Mouse (Mus musculus): ENCODE data around the gene Pbx4. TPM values are rescaled to one million over a fixed set of nuclear protein-coding genes. Genes with fewer than 3 reads are reported as not detected.

Pbx4 gene
- polyA plus RNA-seq, 1 experiment from 2014 or later = 2.7 TPM

DNA sequence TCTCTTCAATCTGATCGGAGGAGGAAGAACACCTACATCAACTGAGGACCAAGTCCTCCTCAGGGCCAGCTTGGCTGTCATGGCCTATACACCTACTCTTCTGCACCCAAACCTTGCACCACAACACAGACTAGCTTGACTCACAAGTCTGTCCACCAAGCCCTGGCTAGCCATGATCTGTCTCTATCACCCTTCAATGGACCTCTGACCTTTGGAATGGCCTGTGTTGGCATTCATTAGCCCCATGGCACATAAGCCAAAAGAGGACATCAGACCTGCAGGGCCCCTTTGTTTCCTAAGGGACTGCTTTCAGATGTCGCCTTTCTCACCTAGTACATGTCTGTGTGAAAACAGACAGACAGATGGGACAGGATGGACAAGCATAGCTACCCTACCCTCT, 88.8 kb downstream of the Pbx4 start:
- no peaks in the 10 kb centered on the region for H3K9me3 ChIP-seq (ENCODE audit: low read length)
- H3K36me3 ChIP-seq (replicated peaks; ENCODE audit: insufficient read depth, low read length) = peaks cover 19% of the 10 kb centered on the region
- H3K4me3 ChIP-seq (ENCODE audit: low read depth, low read length) = no peak overlapping the region
- ATAC-seq (peak; percentile 52), DNase-seq (no peak)
- no peaks in the 10 kb centered on the region for H3K27me3 ChIP-seq (ENCODE audit: insufficient read depth, low read length)
- H3K4me1 ChIP-seq (ENCODE audit: insufficient read depth) = peaks cover 50% of the 10 kb centered on the region
- peak overlapping the region; percentile 88 for H3K27ac ChIP-seq (ENCODE audit: low read depth)
- TF ChIP-seq CTCF (IDR thresholded peaks at IDR 0.05; ENCODE audit: low read depth) (no peak), EP300 (IDR thresholded peaks at IDR 0.05; ENCODE audit: low read depth) (no peak)
- H3K4me2 ChIP-seq (ENCODE audit: low read depth, low read length) = peak overlapping the region; percentile 64
- WGBS (ENCODE audit: insufficient replicate concordance) = 88% methylated on average over 2 of the region's 2 CpGs
- H3K9ac ChIP-seq (replicated peaks) = 0 out of 2 replicates have a peak overlapping the region, but pooled peaks have one; percentile 22

Other genes with a start within 250 kb of the Pbx4 start
- 4.5 and 4.6 TPM in 2 replicates for gene Zfp868, start 206.9 kb upstream of the Pbx4 start, polyA plus RNA-seq (2015; fragmentation: Nextera tagmentation; extraction: Ambion mirVana)
- 0.28 and 0.32 TPM in 2 replicates for gene Zfp964, start 178.0 kb upstream of the Pbx4 start, polyA plus RNA-seq (2015; fragmentation: Nextera tagmentation; extraction: Ambion mirVana)
- 6.8 and 7.9 TPM in 2 replicates for gene Zfp869, start 121.8 kb upstream of the Pbx4 start, polyA plus RNA-seq (2015; fragmentation: Nextera tagmentation; extraction: Ambion mirVana)
- 2.1 and 2.3 TPM in 2 replicates for gene Zfp963, start 82.5 kb upstream of the Pbx4 start, polyA plus RNA-seq (2015; fragmentation: Nextera tagmentation; extraction: Ambion mirVana)
- 0.18 and 0.86 TPM in 2 replicates for gene Gm20422, start 57.6 kb upstream of the Pbx4 start, polyA plus RNA-seq (2015; fragmentation: Nextera tagmentation; extraction: Ambion mirVana)
- 12.9 and 13.8 TPM in 2 replicates for gene Atp13a1, start 41.3 kb upstream of the Pbx4 start, polyA plus RNA-seq (2015; fragmentation: Nextera tagmentation; extraction: Ambion mirVana)
- 3.6 and 4.6 TPM in 2 replicates for gene Zfp866, start 41.3 kb upstream of the Pbx4 start, polyA plus RNA-seq (2015; fragmentation: Nextera tagmentation; extraction: Ambion mirVana)
- 6.2 and 7.4 TPM in 2 replicates for gene Gmip, start 23.8 kb upstream of the Pbx4 start, polyA plus RNA-seq (2015; fragmentation: Nextera tagmentation; extraction: Ambion mirVana)
- gene Lpar2, start 10.1 kb upstream of the Pbx4 start, polyA plus RNA-seq (2015; fragmentation: Nextera tagmentation; extraction: Ambion mirVana) = 0.04 and 0.05 TPM in 2 replicates
- 0.02 TPM in 1 of 2 replicates, not detected in the other for gene Cilp2, start 55.2 kb downstream of the Pbx4 start, polyA plus RNA-seq (2015; fragmentation: Nextera tagmentation; extraction: Ambion mirVana)
- gene Tssk6, start 69.7 kb downstream of the Pbx4 start, polyA plus RNA-seq (2015; fragmentation: Nextera tagmentation; extraction: Ambion mirVana) = 1.3 and 1.7 TPM in 2 replicates
- 152 TPM in 2 replicates for gene Ndufa13, start 70.1 kb downstream of the Pbx4 start, polyA plus RNA-seq (2015; fragmentation: Nextera tagmentation; extraction: Ambion mirVana)
- 0.72 and 0.89 TPM in 2 replicates for gene Yjefn3, start 70.2 kb downstream of the Pbx4 start, polyA plus RNA-seq (2015; fragmentation: Nextera tagmentation; extraction: Ambion mirVana)
- 19.5 and 20.7 TPM in 2 replicates for gene Gatad2a, start 163.9 kb downstream of the Pbx4 start, polyA plus RNA-seq (2015; fragmentation: Nextera tagmentation; extraction: Ambion mirVana)
- gene Mau2, start 210.2 kb downstream of the Pbx4 start, polyA plus RNA-seq (2015; fragmentation: Nextera tagmentation; extraction: Ambion mirVana) = 11.1 and 12.2 TPM in 2 replicates
- 11.7 and 11.8 TPM in 2 replicates for gene Sugp1, start 210.3 kb downstream of the Pbx4 start, polyA plus RNA-seq (2015; fragmentation: Nextera tagmentation; extraction: Ambion mirVana)
- 32.5 and 38.7 TPM in 2 replicates for gene Tm6sf2, start 240.4 kb downstream of the Pbx4 start, polyA plus RNA-seq (2015; fragmentation: Nextera tagmentation; extraction: Ambion mirVana)